Mouse (Mus musculus) myocyte (in vitro differentiated cells): ENCODE data around the gene Lcor.

Experiments used
- CEBPB ChIP-seq: IDR thresholded peaks from 2 replicates; pipeline ENCODE4 v1.6.1; 2011; ENCODE audit warnings: mild to moderate bottlenecking, moderate library complexity; ENCODE audit not compliant: poor library complexity, insufficient read depth, severe bottlenecking
- E2F4 ChIP-seq: IDR thresholded peaks from one replicate; pipeline ENCODE4 v1.6.1; 2011; ENCODE audit warnings: mild to moderate bottlenecking, control low read depth, moderate library complexity; ENCODE audit not compliant: insufficient read depth
- MAX ChIP-seq: IDR thresholded peaks from one replicate; pipeline ENCODE4 v1.6.1; 2011; ENCODE audit warnings: low read depth, mild to moderate bottlenecking, control low read depth
- POLR2A ChIP-seq: IDR thresholded peaks from one replicate; pipeline ENCODE4 v1.6.1; 2011; ENCODE audit warnings: low read depth, mild to moderate bottlenecking, control low read depth, moderate library complexity; ENCODE audit not compliant: insufficient read length
- SRF ChIP-seq: IDR thresholded peaks from one replicate; pipeline ENCODE4 v1.6.1; 2011; ENCODE audit warnings: low read depth; ENCODE audit not compliant: control insufficient read depth, insufficient read length
- TCF12 ChIP-seq: IDR thresholded peaks from one replicate; pipeline ENCODE4 v1.6.1; 2011; ENCODE audit warnings: mild to moderate bottlenecking, control low read depth; ENCODE audit not compliant: poor library complexity, insufficient read depth, severe bottlenecking
- USF1 ChIP-seq: IDR thresholded peaks from one replicate; pipeline ENCODE4 v1.6.1; 2011; ENCODE audit warnings: low read depth, mild to moderate bottlenecking, control low read depth, moderate library complexity

DNA sequence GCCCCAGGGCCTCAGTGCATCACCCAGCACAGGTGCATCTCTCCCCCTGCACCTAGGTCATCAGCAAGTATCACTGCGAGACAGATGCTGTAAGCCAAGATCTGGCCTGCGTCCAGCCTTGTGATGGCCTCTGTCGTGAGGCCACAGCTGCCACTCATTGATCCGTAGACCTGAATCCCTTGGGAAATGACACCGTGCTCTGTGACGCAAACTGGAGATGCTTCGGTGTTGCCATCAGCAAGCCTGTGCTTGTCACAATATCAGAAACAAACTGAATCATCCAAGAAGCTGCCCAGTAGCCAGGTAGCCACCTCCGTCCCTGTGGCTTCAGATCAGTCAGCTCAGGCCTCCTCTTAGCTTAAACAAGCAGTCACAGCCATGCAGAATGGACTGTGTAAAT is 107.2 kb downstream of the Lcor start:
- TF ChIP-seq POLR2A (no peak), MAX (no peak), SRF (no peak), USF1 (no peak), E2F4 (no peak), TCF12 (no peak), CEBPB (no peak)
